Mouse (Mus musculus): ENCODE measurements around the gene Esrp2.

Esrp2 gene

GRCm38 (mm10) chr8:106136156-106137130 lies at the start of gene Esrp2:
Gene Esrp2 (minus strand): TSS chr8:106136974.
- DNase-seq (ENCODE audit: low spot score): peak; percentile 62

- no peak for DNase-seq (ENCODE audit: low spot score)
Observed at GRCm38 (mm10) chr8:106186394-106186793, 49.6 kb upstream of the Esrp2 start.

GRCm38 (mm10) chr8:106185628-106186270 lies 49.0 kb upstream of the Esrp2 start:
- DNase-seq (ENCODE audit: low spot score): no peak

GRCm38 (mm10) chr8:106178428-106178827 lies 41.7 kb upstream of the Esrp2 start:
- DNase-seq (ENCODE audit: low spot score): no peak

- no peak for DNase-seq (ENCODE audit: low spot score)
Observed at GRCm38 (mm10) chr8:106177594-106177993, 40.8 kb upstream of the Esrp2 start.

- DNase-seq (ENCODE audit: low spot score): no peak
Observed at GRCm38 (mm10) chr8:106176891-106177290, 40.1 kb upstream of the Esrp2 start.

GRCm38 (mm10) chr8:106173566-106173965 lies 36.8 kb upstream of the Esrp2 start:
- DNase-seq (ENCODE audit: low spot score): no peak

GRCm38 (mm10) chr8:106169934-106170480 lies 33.2 kb upstream of the Esrp2 start:
- DNase-seq (ENCODE audit: low spot score): no peak

- peak; percentile 60 for DNase-seq (ENCODE audit: low spot score)
Observed at GRCm38 (mm10) chr8:106169017-106169933, 32.5 kb upstream of the Esrp2 start.

- DNase-seq (ENCODE audit: low spot score): peak; percentile 91
Observed at GRCm38 (mm10) chr8:106168356-106169016, 31.7 kb upstream of the Esrp2 start, which contains the start of gene Slc7a6. Gene Slc7a6 (plus strand): TSS chr8:106168857.

- DNase-seq (ENCODE audit: low spot score): peak; percentile 86
Observed at GRCm38 (mm10) chr8:106165460-106165859, 28.7 kb upstream of the Esrp2 start.

GRCm38 (mm10) chr8:106163251-106163650 lies 26.5 kb upstream of the Esrp2 start:
- no peak for DNase-seq (ENCODE audit: low spot score)

GRCm38 (mm10) chr8:106159876-106160275 lies 23.1 kb upstream of the Esrp2 start:
- no peak for DNase-seq (ENCODE audit: low spot score)

- DNase-seq (ENCODE audit: low spot score): no peak
Observed at GRCm38 (mm10) chr8:106158381-106158780, 21.6 kb upstream of the Esrp2 start.

GRCm38 (mm10) chr8:106157419-106157818 lies 20.6 kb upstream of the Esrp2 start:
- DNase-seq (ENCODE audit: low spot score): no peak

- DNase-seq (ENCODE audit: low spot score): no peak
Observed at GRCm38 (mm10) chr8:106152876-106153275, 16.1 kb upstream of the Esrp2 start.

GRCm38 (mm10) chr8:106151041-106151440 lies 14.3 kb upstream of the Esrp2 start:
- no peak for DNase-seq (ENCODE audit: low spot score)

- no peak for DNase-seq (ENCODE audit: low spot score)
Observed at GRCm38 (mm10) chr8:106150653-106151000, 13.9 kb upstream of the Esrp2 start.

- peak; percentile 90 for DNase-seq (ENCODE audit: low spot score)
Observed at GRCm38 (mm10) chr8:106149801-106150652, 13.3 kb upstream of the Esrp2 start, which contains the start of gene Pla2g15. Gene Pla2g15 (plus strand): TSS chr8:106150399.

- DNase-seq (ENCODE audit: low spot score): no peak
Observed at GRCm38 (mm10) chr8:106149025-106149424, 12.3 kb upstream of the Esrp2 start.
